Comparison of ENCODE assay signal across 14 mouse cellular contexts in genomic region chr1:39196126-39196525, GRCm38 (mm10). TPM values are rescaled to one million over a fixed set of nuclear protein-coding genes. Genes with fewer than 3 reads are reported as not detected.
DNase-seq lines count a peak whose midpoint lies in the region; ATAC-seq lines count a peak whose summit lies in the region.
"Had no signal": no experiment of that assay in that cellular context is flagged by ENCODE, and none has a peak within 500 bp of the region (broad histone marks: within the 10 kb centered on the region; RNA-seq: fewer than 3 reads in every experiment).

No protein-coding gene starts in this region.

- H3K36me3 ChIP-seq in heart, embryonic 11.5 days (ENCODE audit: control insufficient read depth, insufficient read depth, low read length): no peaks in the 10 kb centered on the region
- H3K36me3 ChIP-seq in embryonic facial prominence, embryonic 10.5 days (replicated peaks): no peaks in the 10 kb centered on the region
- H3K36me3 ChIP-seq: forebrain, embryonic 10.5 days; limb, embryonic 13.5 days; midbrain, embryonic 12.5 days; neural tube, embryonic 13.5 days had no signal

- ATAC-seq in heart, embryonic 11.5 days (replicated peaks; ENCODE audit: insufficient number of reproducible peaks, low FRiP score, low TSS enrichment): no peak

- H3K27ac ChIP-seq in heart, embryonic 11.5 days (ENCODE audit: low read depth, low read length): no peak overlapping the region
- no peak overlapping the region for H3K27ac ChIP-seq in embryonic facial prominence, embryonic 10.5 days (replicated peaks)
- H3K27ac ChIP-seq: forebrain, embryonic 10.5 days; limb, embryonic 13.5 days; midbrain, embryonic 12.5 days; neural tube, embryonic 13.5 days had no signal

- peaks cover 7% of the 10 kb centered on the region; the same call in 1 of the 2 replicates for H3K4me1 ChIP-seq in heart, embryonic 11.5 days (ENCODE audit: control insufficient read depth, insufficient read depth, low read length)
- H3K4me1 ChIP-seq in embryonic facial prominence, embryonic 10.5 days: peaks cover 31% of the 10 kb centered on the region

- peak; percentile 58 for DNase-seq in heart, adult 8-10 months (ENCODE audit: low spot score)
- DNase-seq in ES-CJ7 (ENCODE audit: low read depth, low spot score) (peak; percentile 26), adipocyte (ENCODE audit: low spot score) (no peak)
- peak; percentile 86 for DNase-seq in Muller cell, postnatal 12 days (ENCODE audit: inconsistent ontology term)
- peak; percentile 19 for DNase-seq in embryonic facial prominence, embryonic 10.5 days (ENCODE audit: low spot score)
- no peak for DNase-seq in urinary bladder, postnatal 14 days (ENCODE audit: low spot score)
- DNase-seq: cerebellum, adult 18-20 months; kidney, postnatal 14 days; right cerebral cortex, postnatal 25 days had no signal

- no peak overlapping the region for H3K9ac ChIP-seq in heart, embryonic 11.5 days (ENCODE audit: low read depth, low read length)
- H3K9ac ChIP-seq: limb, embryonic 13.5 days; midbrain, embryonic 12.5 days; neural tube, embryonic 13.5 days had no signal

- no peak overlapping the region for H3K4me3 ChIP-seq in heart, embryonic 11.5 days (ENCODE audit: low read depth, low read length)
- H3K4me3 ChIP-seq in embryonic facial prominence, embryonic 10.5 days: no peak overlapping the region
- H3K4me3 ChIP-seq: forebrain, embryonic 10.5 days; limb, embryonic 13.5 days; midbrain, embryonic 12.5 days; neural tube, embryonic 13.5 days had no signal

- H3K27me3 ChIP-seq in heart, embryonic 11.5 days (ENCODE audit: control insufficient read depth, insufficient read depth, low read length): peaks cover 42% of the 10 kb centered on the region
- peaks cover 67% of the 10 kb centered on the region for H3K27me3 ChIP-seq in embryonic facial prominence, embryonic 10.5 days (replicated peaks; ENCODE audit: low read depth, poor library complexity, severe bottlenecking)

- no peaks in the 10 kb centered on the region for H3K9me3 ChIP-seq in heart, embryonic 11.5 days (replicated peaks; ENCODE audit: control insufficient read depth, low read length)
- H3K9me3 ChIP-seq in embryonic facial prominence, embryonic 10.5 days: no peaks in the 10 kb centered on the region
- H3K9me3 ChIP-seq: forebrain, embryonic 10.5 days; limb, embryonic 13.5 days; midbrain, embryonic 12.5 days; neural tube, embryonic 13.5 days had no signal

- no peak overlapping the region for H3K4me2 ChIP-seq in heart, embryonic 11.5 days
- H3K4me2 ChIP-seq: limb, embryonic 13.5 days; midbrain, embryonic 12.5 days; neural tube, embryonic 13.5 days had no signal

- WGBS in heart, embryonic 11.5 days (ENCODE audit: insufficient replicate concordance): 30% methylated on average over 6 of the region's 6 CpGs
- WGBS in embryonic facial prominence, embryonic 10.5 days: 37% methylated on average over 6 of the region's 6 CpGs

RNA-seq across cellular contexts. Expression of gene Npas2, which starts 2.6 kb away (rescaled TPM):
- 1 to 10 TPM in 3 of 4 experiments, under 1 TPM in 1; 0.92 to 1.9 (median 1.6) TPM for total RNA-seq in heart, adult 8-10 months (2022)
- 0.13 and 0.21 TPM in 2 replicates for polyA plus RNA-seq in heart, embryonic 11.5 days (2014; fragmentation: Nextera tagmentation; extraction: Ambion mirVana)
- 0.11 and 0.12 TPM in 2 replicates for polyA plus RNA-seq in embryonic facial prominence, embryonic 10.5 days (2016; fragmentation: Nextera tagmentation; extraction: Ambion mirVana)
- polyA plus RNA-seq: forebrain, embryonic 10.5 days; midbrain, embryonic 12.5 days had no signal

Comparison
In these comparisons a context has a peak if more than half of its experiments do, and no peak if none do; other contexts are left out.
1. DNase-seq: peak in heart, adult 8-10 months (single experiment), ES-CJ7 (single experiment), Muller cell, postnatal 12 days (single experiment) and embryonic facial prominence, embryonic 10.5 days (single experiment); none in urinary bladder, postnatal 14 days (single experiment) and adipocyte (single experiment).